Mouse (Mus musculus) heart, embryonic 16.5 days (tissue): ENCODE measurements at regions not wholly inside any gene's neighbourhood (a gene's known extent, or its start where the extent isn't known, plus 50 kb on each side); places are given as distances from the start of the nearest gene placed in this dataset.

Source experiments
- ATAC-seq: fragments of 200-750 bp; cut with Nextera tagmentation; replicated peaks from 2 replicates; pipeline ENCODE4 v1.8.0; 2017; ENCODE audit warnings: moderate number of reproducible peaks; ENCODE audit not compliant: insufficient read depth, low FRiP score; ENCODE audit errors: extremely low read depth
- H3K27ac ChIP-seq: fragments of 300-500 bp; sonication (generic); 2 replicates; pipeline ENCODE4 v1.5.1; 2014; ENCODE audit warnings: mild to moderate bottlenecking, low read length, control low read depth, moderate library complexity
- H3K27me3 ChIP-seq: fragments of 300-500 bp; sonication (generic); 2 replicates; pipeline ENCODE4 v1.6.1; 2014; ENCODE audit warnings: low read length, mixed read lengths; ENCODE audit not compliant: control insufficient read depth, insufficient read depth
- H3K36me3 ChIP-seq: fragments of 300-500 bp; sonication (generic); 2 replicates; pipeline ENCODE4 v1.6.1; 2014; ENCODE audit not compliant: control insufficient read depth, insufficient read depth
- H3K4me1 ChIP-seq: fragments of 300-500 bp; sonication (generic); 2 replicates; pipeline ENCODE4 v1.6.1; 2014; ENCODE audit warnings: low read length, mixed read lengths; ENCODE audit not compliant: control insufficient read depth, insufficient read depth
- H3K4me2 ChIP-seq: fragments of 300-500 bp; sonication (generic); 2 replicates; pipeline ENCODE4 v1.6.1; 2014; ENCODE audit warnings: low read depth, mild to moderate bottlenecking, control low read depth, low read length
- H3K4me3 ChIP-seq: fragments of 300-500 bp; sonication (generic); 2 replicates; pipeline ENCODE4 v1.5.1; 2014; ENCODE audit warnings: mild to moderate bottlenecking, control low read depth, low read length
- H3K9ac ChIP-seq: fragments of 300-500 bp; sonication (generic); 2 replicates; pipeline ENCODE4 v1.6.1; 2014; ENCODE audit warnings: low read length, control low read depth
- H3K9me3 ChIP-seq: fragments of 300-500 bp; sonication (generic); replicated peaks from 2 replicates; pipeline ENCODE4 v1.6.1; 2016; ENCODE audit warnings: low read length; ENCODE audit not compliant: control insufficient read depth
- WGBS: fragments of 180-500 bp; shearing (Covaris S2); extraction: QIAGEN DNeasy Blood & Tissue Kit; methylation state at CpG from one replicate; pipeline ENCODE4 v1.1.7; 2014; 5-methylcytosine and 5-hydroxymethylcytosine counted together

- Histone ChIP-seq H3K9ac (no peak overlapping the region), H3K9me3 (peaks cover 3% of the 10 kb centered on the region; the same call in 1 of the 2 replicates), H3K4me2 (no peak overlapping the region), H3K27me3 (no peaks in the 10 kb centered on the region), H3K27ac (no peak overlapping the region), H3K4me1 (no peaks in the 10 kb centered on the region), H3K4me3 (no peak overlapping the region), H3K36me3 (no peaks in the 10 kb centered on the region)
- 49% methylated on average over 4 of the region's 4 CpGs for WGBS
- no peak for ATAC-seq
Measured at GRCm38 (mm10) chr4:131206886-131207200, 262.7 kb downstream of the Matn1 start.

- no peak for ATAC-seq
- WGBS: 71% methylated on average over 2 of the region's 2 CpGs
- no peak overlapping the region for H3K4me3 ChIP-seq
- no peak overlapping the region for H3K9ac ChIP-seq
- no peaks in the 10 kb centered on the region for H3K27me3 ChIP-seq
- peaks cover 3% of the 10 kb centered on the region; the same call in 1 of the 2 replicates for H3K9me3 ChIP-seq
- no peaks in the 10 kb centered on the region for H3K4me1 ChIP-seq
- no peak overlapping the region for H3K4me2 ChIP-seq
- no peak overlapping the region for H3K27ac ChIP-seq
- H3K36me3 ChIP-seq: no peaks in the 10 kb centered on the region
Measured at GRCm38 (mm10) chr4:131207249-131207648, 263.1 kb downstream of the Matn1 start.

- ATAC-seq: no peak
- Histone ChIP-seq H3K36me3 (no peaks in the 10 kb centered on the region), H3K4me1 (no peaks in the 10 kb centered on the region), H3K9ac (no peak overlapping the region), H3K27me3 (no peaks in the 10 kb centered on the region), H3K4me3 (no peak overlapping the region), H3K4me2 (no peak overlapping the region), H3K27ac (no peak overlapping the region), H3K9me3 (peaks cover 3% of the 10 kb centered on the region; the same call in 1 of the 2 replicates)
- WGBS: 72% methylated on average over 9 of the region's 9 CpGs
Measured at GRCm38 (mm10) chr4:131208166-131208565, 264.0 kb downstream of the Matn1 start.

- no peaks in the 10 kb centered on the region for H3K4me1 ChIP-seq
- no peaks in the 10 kb centered on the region for H3K27me3 ChIP-seq
- no peak overlapping the region for H3K4me2 ChIP-seq
- H3K9ac ChIP-seq: no peak overlapping the region
- 80% methylated on average over 6 of the region's 6 CpGs for WGBS
- H3K36me3 ChIP-seq: no peaks in the 10 kb centered on the region
- ATAC-seq: no peak
- H3K4me3 ChIP-seq: no peak overlapping the region
- no peak overlapping the region for H3K27ac ChIP-seq
- H3K9me3 ChIP-seq: peaks cover 3% of the 10 kb centered on the region; the same call in 1 of the 2 replicates
Measured at GRCm38 (mm10) chr4:131208637-131209036, 264.5 kb downstream of the Matn1 start.

GRCm38 (mm10) chr4:131212711-131213110 lies 268.5 kb downstream of the Matn1 start:
- Histone ChIP-seq H3K4me2 (no peak overlapping the region), H3K27ac (no peak overlapping the region), H3K36me3 (no peaks in the 10 kb centered on the region), H3K9me3 (peaks cover 3% of the 10 kb centered on the region; the same call in 1 of the 2 replicates), H3K27me3 (no peaks in the 10 kb centered on the region), H3K4me1 (0 out of 2 replicates have a peak, but pooled peaks cover 2% of the 10 kb centered on the region), H3K9ac (no peak overlapping the region), H3K4me3 (no peak overlapping the region)
- no peak for ATAC-seq
- 52% methylated on average over 4 of the region's 4 CpGs for WGBS

- no peaks in the 10 kb centered on the region for H3K27me3 ChIP-seq
- peaks cover 3% of the 10 kb centered on the region; the same call in 1 of the 2 replicates for H3K9me3 ChIP-seq
- WGBS: 72% methylated on average over 10 of the region's 11 CpGs
- no peak for ATAC-seq
- H3K4me1 ChIP-seq: 0 out of 2 replicates have a peak, but pooled peaks cover 2% of the 10 kb centered on the region
- no peak overlapping the region for H3K4me2 ChIP-seq
- no peak overlapping the region for H3K4me3 ChIP-seq
- no peak overlapping the region for H3K27ac ChIP-seq
- H3K9ac ChIP-seq: no peak overlapping the region
- H3K36me3 ChIP-seq: no peaks in the 10 kb centered on the region
Measured at GRCm38 (mm10) chr4:131215682-131216081, 271.5 kb downstream of the Matn1 start.

GRCm38 (mm10) chr4:131216361-131216760 lies 272.2 kb downstream of the Matn1 start:
- no peak overlapping the region for H3K27ac ChIP-seq
- no peaks in the 10 kb centered on the region for H3K27me3 ChIP-seq
- 89% methylated on average over 3 of the region's 3 CpGs for WGBS
- H3K9me3 ChIP-seq: no peaks in the 10 kb centered on the region
- no peak overlapping the region for H3K4me2 ChIP-seq
- no peak overlapping the region for H3K9ac ChIP-seq
- no peak overlapping the region for H3K4me3 ChIP-seq
- no peak for ATAC-seq
- H3K4me1 ChIP-seq: 0 out of 2 replicates have a peak, but pooled peaks cover 2% of the 10 kb centered on the region
- no peaks in the 10 kb centered on the region for H3K36me3 ChIP-seq

GRCm38 (mm10) chr4:131217083-131217482 lies 272.9 kb downstream of the Matn1 start:
- no peak for ATAC-seq
- Histone ChIP-seq H3K27me3 (no peaks in the 10 kb centered on the region), H3K36me3 (no peaks in the 10 kb centered on the region), H3K9ac (no peak overlapping the region), H3K4me1 (0 out of 2 replicates have a peak, but pooled peaks cover 2% of the 10 kb centered on the region), H3K4me2 (no peak overlapping the region), H3K4me3 (no peak overlapping the region), H3K9me3 (no peaks in the 10 kb centered on the region), H3K27ac (no peak overlapping the region)
- 82% methylated on average over 4 of the region's 4 CpGs for WGBS

GRCm38 (mm10) chr4:131217571-131218155 lies 273.5 kb downstream of the Matn1 start:
- H3K27ac ChIP-seq: no peak overlapping the region
- 22% methylated on average over 7 of the region's 7 CpGs for WGBS
- ATAC-seq: no peak

More at GRCm38 (mm10) chr4:131217571-131218155, 273.5 kb downstream of the Matn1 start:
- Histone ChIP-seq H3K9me3 (no peaks in the 10 kb centered on the region), H3K9ac (no peak overlapping the region), H3K27me3 (no peaks in the 10 kb centered on the region), H3K4me3 (no peak overlapping the region), H3K4me1 (0 out of 2 replicates have a peak, but pooled peaks cover 2% of the 10 kb centered on the region), H3K36me3 (no peaks in the 10 kb centered on the region), H3K4me2 (no peak overlapping the region)
